Mouse (Mus musculus) kidney, postnatal 36 days (tissue): ENCODE measurements around the gene Rps27a.
"Not testable (repeated sequence)": the region's sequence is repeated elsewhere in the genome, so short reads cannot be mapped to it uniquely, and the experiment has no call there.

ENCODE experiments used
- DNase-seq, 2 experiments: peaks; one replicate each; pipeline ENCODE4 v3.0.0; 2021 to 2022; ENCODE audit warnings: mixed read lengths in 2 of 2

The Rps27a gene

GRCm38 (mm10) chr11:29547752-29548503, at the start of gene Rps27a, which contains the start of gene Clhc1:
Rps27a (minus strand) TSS chr11:29548109.
Clhc1 (plus strand) TSS chr11:29547950.
- peak; percentile 92 to 98 for DNase-seq

DNA sequence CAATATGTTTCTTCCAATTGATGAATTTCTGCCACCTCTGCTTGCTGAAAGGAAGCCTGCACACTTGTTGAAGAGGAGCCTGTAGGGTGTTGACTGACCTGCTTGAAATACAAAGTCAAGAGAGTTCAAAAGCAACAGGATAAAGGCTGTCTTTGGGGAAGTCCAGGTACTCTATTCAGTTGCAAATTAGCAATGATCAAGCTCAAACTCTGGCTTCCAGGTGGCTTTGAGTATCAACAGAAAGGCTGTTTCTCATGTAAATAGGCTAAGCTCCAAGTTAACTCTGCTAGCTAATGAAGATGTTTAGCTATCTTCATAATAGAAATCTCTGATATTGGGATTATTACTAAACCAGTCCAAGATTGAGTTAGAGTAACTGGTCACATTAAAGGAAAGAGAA, 49.2 kb upstream of the Rps27a start:
- no peak for DNase-seq

DNA sequence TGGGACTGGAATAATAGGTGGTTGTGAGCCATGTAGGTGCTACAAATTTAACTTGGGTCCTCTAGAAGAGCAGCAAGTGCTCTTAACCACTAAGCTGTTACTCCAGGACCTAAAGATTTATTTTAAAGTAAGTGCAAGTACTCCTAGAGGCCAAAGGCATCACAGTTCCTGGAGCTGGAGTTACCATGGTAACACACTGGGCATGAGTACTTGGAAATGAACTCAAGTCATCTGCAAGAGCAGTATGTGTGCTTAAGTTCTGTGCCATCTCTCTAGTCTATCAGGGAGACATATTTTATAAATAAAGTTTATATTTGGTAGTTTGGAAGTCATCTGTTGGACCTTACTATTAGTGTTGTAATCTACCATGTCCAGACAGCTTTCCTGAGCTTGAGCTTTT, 47.3 kb upstream of the Rps27a start:
- DNase-seq: no peak

DNA sequence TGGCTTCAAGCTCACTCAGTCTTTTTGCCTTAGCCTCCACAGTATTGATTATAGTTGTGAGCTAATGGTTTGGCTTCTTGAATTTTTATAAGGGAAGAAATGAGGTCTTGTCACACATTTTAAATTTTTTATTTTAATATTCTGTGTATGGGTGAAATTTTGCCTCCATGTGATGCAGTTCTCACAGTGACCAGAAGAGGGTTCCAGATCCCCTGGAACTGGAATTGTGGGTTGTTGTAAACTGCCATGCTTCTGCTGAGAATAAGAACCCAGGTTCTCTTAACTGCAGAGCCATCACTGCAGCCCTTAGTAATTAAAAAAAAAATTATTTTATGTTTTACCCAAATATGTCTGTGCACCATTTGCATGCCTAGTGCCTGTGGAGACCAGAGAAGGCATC, 31.7 kb upstream of the Rps27a start:
- peak in 1 of 2 experiments; percentile 29 for DNase-seq

DNA sequence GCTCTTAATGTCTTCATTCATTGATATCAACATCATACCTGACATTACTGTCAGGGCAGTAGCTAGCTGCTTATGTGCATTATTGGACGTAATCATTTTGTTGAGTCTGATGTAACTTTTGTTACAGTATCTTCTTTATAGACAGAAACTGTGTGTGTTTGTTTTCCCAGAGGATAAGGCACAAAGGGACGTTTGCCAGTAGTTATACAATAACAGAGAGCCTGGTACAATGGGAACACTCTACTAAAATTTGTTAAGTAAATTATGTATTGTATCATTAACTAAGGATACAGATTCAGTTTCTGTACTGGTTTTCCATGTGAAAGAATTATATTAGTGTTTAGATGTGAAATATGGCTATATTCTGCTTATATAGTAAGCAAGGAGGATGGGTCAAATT, 24.7 kb upstream of the Rps27a start:
- DNase-seq: no peak

- DNase-seq: no peak
These were observed 23.6 kb upstream of the Rps27a start for GRCm38 (mm10) chr11:29571536-29571935.

DNA sequence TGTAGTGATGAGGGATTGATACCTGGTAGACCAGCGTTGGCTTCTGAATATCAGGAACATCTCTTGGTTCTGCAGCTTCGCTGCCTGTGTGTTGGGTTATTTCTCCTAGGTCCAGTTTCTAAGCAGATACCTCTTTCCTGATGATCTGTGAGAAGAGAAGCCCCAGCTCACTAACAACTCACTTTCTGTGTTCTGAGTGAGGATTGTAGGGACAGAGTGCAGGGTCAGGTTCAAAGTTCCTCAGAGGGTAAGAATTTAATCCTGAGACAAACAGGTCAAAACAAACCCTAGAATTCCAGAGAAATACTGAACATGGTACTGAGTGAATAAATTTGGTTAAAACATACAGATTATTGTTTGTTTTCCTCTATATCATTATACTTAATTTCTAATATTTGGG, 15.5 kb upstream of the Rps27a start:
- peak; percentile 22 to 28 for DNase-seq

- DNase-seq: no peak
These were observed 13.1 kb upstream of the Rps27a start for GRCm38 (mm10) chr11:29560990-29561389.

- DNase-seq: no peak
These were observed 12.5 kb upstream of the Rps27a start for GRCm38 (mm10) chr11:29560452-29560851.

DNA sequence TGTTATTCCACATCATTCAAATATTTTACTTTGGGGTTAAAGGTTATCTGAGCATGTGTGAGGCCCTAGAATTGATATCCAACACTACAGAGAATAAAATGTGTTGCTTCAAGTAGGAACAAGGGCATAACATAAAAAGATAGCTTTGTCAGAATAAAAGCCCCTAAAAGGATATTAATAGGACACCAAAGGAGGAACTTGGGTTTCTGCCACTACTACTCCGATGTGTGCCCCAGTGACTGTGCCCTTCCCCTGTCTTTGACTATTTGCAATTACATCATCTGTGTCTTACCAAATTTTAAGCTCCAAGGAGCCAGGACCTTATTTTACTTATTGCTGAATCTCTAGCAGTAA, 1.5 kb upstream of the Rps27a start:
- no peak for DNase-seq

- peak in 1 of 2 experiments; percentile 10 for DNase-seq
These were observed 855 bp upstream of the Rps27a start for GRCm38 (mm10) chr11:29548504-29549424.

- DNase-seq: no peak
These were observed 609 bp downstream of the Rps27a start for GRCm38 (mm10) chr11:29547249-29547751.

DNA sequence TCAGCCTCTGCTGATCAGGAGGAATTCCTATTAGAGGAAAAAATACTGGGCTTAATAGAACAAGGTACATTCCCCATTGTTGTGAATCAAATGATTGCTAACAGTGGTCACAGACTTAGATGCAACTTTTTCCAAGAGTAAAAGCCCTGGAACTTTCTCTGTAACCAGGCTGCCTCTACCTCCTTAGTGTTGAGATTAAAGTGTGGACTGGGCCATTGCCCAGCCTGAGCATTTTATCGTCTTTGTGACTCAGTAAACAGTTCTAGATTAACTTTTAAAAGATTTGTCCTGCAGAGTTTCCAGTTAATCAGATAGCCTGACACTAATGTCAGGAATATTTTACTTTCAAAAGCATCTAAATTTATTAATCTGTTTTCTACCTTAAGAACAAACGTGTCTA, 1.1 kb downstream of the Rps27a start:
- DNase-seq: no peak

DNA sequence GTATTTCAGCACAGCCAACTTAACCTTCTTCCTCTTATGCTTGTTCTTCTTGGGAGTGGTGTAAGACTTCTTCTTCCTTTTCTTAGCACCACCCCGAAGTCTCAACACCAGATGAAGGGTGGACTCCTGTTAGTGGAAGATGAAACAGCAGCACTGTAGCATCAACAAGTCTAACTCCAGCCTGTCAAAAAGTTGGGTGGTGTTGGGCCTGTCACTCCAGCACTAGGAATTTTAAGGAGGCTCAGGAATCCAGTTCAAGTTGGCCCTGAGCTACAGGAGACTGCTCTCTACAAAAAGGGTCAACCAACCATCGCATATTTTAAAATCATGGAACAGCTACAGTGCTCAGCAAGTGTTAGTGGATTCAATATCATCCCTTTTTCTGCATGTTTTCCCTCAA, 1.6 kb downstream of the Rps27a start:
- not testable (repeated sequence) for DNase-seq

DNA sequence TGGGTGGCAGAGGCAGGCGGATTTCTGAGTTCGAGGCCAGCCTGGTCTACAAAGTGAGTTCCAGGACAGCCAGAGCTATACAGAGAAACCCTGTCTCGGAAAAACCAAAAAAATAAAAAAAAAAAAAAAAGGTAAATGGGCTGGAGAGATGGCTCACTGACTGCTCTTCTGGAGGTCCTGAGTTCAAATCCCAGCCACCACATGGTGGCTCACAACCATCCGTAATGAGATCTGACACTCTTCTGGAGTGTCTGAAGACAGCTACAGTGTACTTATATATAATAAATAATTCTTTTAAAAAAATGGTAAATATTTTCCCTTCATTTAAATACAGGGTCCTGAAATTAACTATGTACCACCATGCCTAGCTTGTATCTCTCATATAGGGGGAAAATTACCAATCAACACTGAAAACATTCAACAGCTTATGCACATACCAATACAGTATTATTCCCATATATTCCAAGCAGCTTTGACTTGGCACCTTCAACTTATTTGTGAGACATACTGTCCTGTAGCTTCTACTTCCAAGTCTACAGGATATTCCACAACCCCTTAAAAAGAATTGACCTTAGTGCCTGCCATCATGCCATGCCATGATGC, 2.7 kb downstream of the Rps27a start:
- DNase-seq: not testable (repeated sequence)

- DNase-seq: no peak
These were observed 3.5 kb downstream of the Rps27a start for GRCm38 (mm10) chr11:29544225-29544945.

DNA sequence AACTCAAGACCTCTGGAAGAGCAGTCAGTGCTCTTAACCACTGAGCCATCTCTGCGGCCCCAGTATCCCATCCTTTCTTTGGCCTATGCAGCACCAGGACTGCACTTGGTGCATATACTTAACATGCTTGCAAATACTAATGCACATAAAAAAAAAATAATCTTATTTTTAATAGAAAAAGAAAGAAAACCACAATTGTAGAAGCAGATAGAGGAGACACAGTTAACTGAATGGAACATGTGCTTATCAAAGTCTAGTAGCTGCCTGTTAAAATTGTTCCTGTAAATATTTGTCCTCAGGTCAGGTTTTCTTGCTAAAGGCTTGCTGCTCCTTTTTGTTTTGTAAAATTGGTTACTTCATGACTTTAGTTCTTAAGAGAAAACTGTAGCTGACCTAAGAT, 9.7 kb downstream of the Rps27a start:
- DNase-seq: no peak

- peak; percentile 85 to 87 for DNase-seq
These were observed 21.7 kb downstream of the Rps27a start, which contains the start of gene Mtif2 for GRCm38 (mm10) chr11:29525988-29526794. Mtif2 (plus strand) TSS chr11:29526408.

DNA sequence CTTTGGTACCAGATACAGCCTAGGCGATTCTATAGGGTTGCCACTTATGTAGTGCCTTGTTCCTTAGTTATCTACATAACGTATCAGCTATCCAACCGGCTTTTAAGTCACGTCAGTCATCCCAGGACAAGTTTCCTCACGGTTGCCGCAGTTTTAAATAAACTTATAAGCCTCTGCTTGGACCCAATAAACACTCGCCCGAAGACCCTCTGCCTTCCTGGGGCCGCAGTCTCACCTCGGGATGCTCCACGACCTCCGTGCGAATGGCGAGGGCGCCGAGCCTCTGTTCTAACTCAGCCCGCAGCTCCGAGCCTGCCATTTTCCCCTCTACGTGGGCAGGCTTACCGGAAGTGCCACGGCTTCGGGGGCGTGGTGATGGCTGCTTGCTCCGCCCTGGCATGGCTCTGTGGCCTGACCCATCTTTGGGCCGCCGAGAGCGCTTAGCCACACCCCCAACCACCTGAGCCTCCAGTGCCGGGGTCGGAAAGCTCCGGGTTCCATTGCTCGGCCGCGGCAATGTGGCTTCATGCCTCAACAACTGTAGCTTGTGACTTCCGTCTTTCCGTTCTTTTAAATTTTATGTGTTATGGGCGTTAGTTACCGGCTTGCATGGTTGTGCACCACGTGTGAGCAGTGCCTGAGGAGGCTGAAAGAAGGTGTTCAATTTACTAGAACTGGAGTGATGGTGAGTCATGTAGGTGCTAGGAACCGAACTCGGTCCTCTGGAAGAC, 33.1 kb downstream of the Rps27a start, which contains the start of gene Prorsd1:
TSS of gene Prorsd1 (minus strand) at position 352 of the 731 bp plus-strand sequence.
- peak; percentile 96 for DNase-seq

DNA sequence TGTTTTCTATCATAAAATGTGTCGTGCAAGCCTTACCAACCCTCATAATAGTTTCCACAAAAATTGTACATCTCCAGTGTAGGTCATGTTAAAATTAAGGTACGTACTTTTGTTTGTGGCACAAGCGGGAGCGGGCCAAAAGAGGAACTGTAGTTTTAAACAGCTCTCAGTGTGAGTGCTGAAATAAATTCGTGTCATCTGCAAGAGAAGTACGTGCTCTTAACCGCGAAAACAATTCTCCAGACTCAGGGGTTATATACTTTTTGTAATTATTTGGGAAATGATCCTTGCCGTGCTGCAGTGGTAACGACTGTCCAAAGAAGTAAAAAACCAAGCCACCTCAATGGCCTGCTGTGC, 33.6 kb downstream of the Rps27a start:
- no peak for DNase-seq
